Mouse (Mus musculus): ENCODE data around the gene Gpr85.
"Not testable (repeated sequence)": the region's sequence is repeated elsewhere in the genome, so short reads cannot be mapped to it uniquely, and the experiment has no call there.

DNA sequence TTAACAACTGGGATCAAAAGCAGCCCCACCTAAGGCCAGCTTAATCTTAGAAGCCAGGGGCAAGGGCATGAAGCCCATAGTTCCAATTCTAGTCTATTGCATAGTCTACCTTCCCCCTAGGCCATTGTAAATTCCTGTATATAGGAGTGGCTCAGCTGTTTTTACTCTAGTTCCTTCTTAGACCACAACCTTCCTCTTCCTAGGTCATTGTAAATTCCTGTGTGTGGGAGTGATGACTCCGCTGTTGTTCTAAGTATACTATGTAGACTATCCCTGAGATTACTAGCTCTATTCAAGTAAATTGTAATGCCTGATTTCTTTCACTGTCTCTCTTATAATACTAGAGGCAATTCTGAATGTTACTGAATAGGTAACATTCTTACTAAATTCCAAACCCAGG lies 6.3 kb upstream of the Gpr85 start:
- TF ChIP-seq CTCF, EP300 (IDR thresholded peaks at IDR 0.05): not testable (repeated sequence)
